Comparison of ENCODE assay signal across 19 mouse cellular contexts in the genomic region with DNA sequence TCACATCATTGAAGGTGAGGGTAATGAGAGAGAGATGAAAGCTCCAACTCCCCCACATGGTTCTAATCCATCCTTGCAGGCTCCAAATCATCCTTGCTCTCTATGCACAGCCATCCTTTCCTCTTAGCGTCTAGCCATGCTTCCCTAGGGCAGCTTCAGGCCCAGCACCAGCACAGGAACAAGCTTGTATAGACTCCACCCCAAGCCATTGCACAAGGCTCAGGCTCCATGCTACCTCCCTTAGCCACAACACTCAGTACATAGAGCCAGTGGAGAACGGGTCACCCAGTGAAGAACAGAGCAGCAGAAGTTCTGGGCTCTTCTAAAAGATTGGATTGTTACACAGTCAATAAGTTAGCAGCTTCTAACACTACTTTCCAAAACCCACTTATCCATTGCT.
DNase-seq lines count a peak whose midpoint lies in the region; ATAC-seq lines count a peak whose summit lies in the region.
"Had no signal": no experiment of that assay in that cellular context is flagged by ENCODE, and none has a peak within 500 bp of the region (broad histone marks: within the 10 kb centered on the region; RNA-seq: fewer than 3 reads in every experiment).

No protein-coding gene starts in this region.

- DNase-seq in lung, postnatal 4 days = no peak
- no peak for DNase-seq in adrenal gland, postnatal 14 days
- no peak for DNase-seq in cerebellum, adult 11-12 months
- DNase-seq: adrenal gland, adult 2 months; adrenal gland, adult 8-10 months; adrenal gland, postnatal 10 days; adrenal gland, postnatal 25 days; adrenal gland, postnatal 36 days; B cell, adult 2 months; cerebellum, adult 11 months; cerebellum, adult 18-20 months; cerebellum, adult 2 months; cerebellum, adult 8-10 months had no signal

- peak; percentile 60 for ATAC-seq in granulocyte monocyte progenitor cell, adult 5-6 weeks (replicated peaks; ENCODE audit: poor library complexity, severe bottlenecking)
- ATAC-seq in megakaryocyte, adult 5-6 weeks (ENCODE audit: poor library complexity, severe bottlenecking) = peak; percentile 75
- ATAC-seq in megakaryocyte progenitor cell, adult 5-6 weeks (replicated peaks; ENCODE audit: poor library complexity) = peak; percentile 50; the same call in 1 of the 2 replicates
- ATAC-seq: activated CD4-positive, CD25-positive, alpha-beta regulatory T cell, adult 4 months; CD4-positive, CD25-positive, alpha-beta regulatory T cell, adult 4 months; Patski had no signal
